Mouse (Mus musculus): ENCODE data around the gene Ptprk. TPM values are rescaled to one million over a fixed set of nuclear protein-coding genes. Genes with fewer than 3 reads are reported as not detected.

Gene Ptprk
- polyA plus RNA-seq, 1 experiment from 2014 or later, result 35.5 TPM

DNA sequence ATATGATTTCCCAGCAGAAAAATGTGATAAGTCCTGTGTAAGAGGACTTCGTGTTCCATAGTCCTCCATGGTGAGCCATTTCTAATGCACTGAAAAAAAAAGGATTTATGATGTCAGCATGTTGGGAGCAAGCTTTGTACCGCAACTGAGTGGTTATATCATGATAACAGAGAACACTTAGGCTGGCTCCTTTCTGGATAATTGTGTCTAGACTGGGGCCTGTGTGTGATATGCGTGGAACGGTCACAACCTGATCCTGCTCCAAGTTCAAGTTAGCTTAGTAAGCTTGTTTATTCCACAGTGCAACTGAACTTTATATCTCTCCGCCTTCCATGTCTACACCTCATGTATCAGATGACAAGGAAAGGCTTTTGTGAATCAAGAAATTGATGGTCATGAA lies 260.6 kb downstream of the Ptprk start:
- H3K4me3 ChIP-seq, result no peak overlapping the region
- no peak overlapping the region for H3K9ac ChIP-seq
- 86% methylated on average over 5 of the region's 5 CpGs for WGBS
- H3K4me2 ChIP-seq (replicated peaks), result no peak overlapping the region
- H3K27me3 ChIP-seq, result no peaks in the 10 kb centered on the region
- H3K4me1 ChIP-seq, result no peaks in the 10 kb centered on the region
- no peak for ATAC-seq (ENCODE audit: low FRiP score, low read depth)
- no peaks in the 10 kb centered on the region for H3K36me3 ChIP-seq
- H3K27ac ChIP-seq, result no peak overlapping the region
- H3K9me3 ChIP-seq, result no peaks in the 10 kb centered on the region

DNA sequence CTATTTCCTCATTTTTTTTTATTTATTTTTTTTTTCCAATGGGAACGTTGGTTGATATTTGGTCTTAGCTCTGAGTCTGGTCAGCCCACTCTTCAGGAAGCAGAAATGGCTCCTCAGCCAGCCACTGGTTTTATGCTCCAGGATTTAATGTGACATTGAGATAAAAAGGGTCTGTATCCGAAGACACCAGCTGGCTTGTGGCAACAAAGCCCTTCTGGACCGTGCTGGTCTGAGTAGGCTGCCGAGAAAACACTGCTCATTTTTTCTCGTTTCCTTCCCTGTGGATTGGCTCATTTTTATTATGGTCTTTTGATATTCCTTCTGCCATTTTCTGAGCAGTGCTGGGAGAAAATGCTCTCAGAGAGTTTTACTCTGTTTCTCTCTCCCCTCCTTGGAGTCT lies 263.9 kb downstream of the Ptprk start:
- no peak overlapping the region for H3K4me2 ChIP-seq (replicated peaks)
- no peak overlapping the region for H3K4me3 ChIP-seq
- no peak for ATAC-seq (ENCODE audit: low FRiP score, low read depth)
- H3K9me3 ChIP-seq, result no peaks in the 10 kb centered on the region
- no peak overlapping the region for H3K9ac ChIP-seq
- no peaks in the 10 kb centered on the region for H3K27me3 ChIP-seq
- WGBS, result 53% methylated on average over 5 of the region's 5 CpGs
- no peak overlapping the region for H3K27ac ChIP-seq
- no peaks in the 10 kb centered on the region for H3K4me1 ChIP-seq
- H3K36me3 ChIP-seq, result no peaks in the 10 kb centered on the region

DNA sequence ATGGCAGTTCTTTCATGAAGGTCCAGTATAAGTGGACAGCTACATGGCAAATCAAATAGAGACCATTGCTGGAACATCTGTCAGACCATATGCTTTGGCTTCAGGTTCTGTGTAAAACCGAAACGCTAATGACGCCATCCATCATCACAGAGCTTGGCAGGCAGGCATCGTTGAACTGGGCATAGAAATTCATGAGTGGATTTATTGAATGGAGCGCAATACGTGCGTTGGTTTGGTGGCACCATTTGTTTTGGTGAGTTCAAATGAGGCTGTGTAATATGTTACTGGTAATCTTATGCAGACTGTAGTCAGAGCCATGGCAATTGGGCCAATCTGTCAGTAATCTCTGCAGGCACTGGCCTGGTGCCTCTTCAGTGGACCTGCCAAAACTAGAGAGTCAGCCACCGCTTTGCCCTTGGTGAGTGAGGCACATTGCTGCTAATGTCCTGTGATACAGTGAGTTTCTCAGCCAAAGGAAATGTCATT lies 270.6 kb downstream of the Ptprk start:
- no peak for ATAC-seq (ENCODE audit: low FRiP score, low read depth)
- Histone ChIP-seq H3K4me1 (no peaks in the 10 kb centered on the region), H3K4me2 (replicated peaks) (no peak overlapping the region), H3K27me3 (no peaks in the 10 kb centered on the region), H3K4me3 (no peak overlapping the region), H3K36me3 (no peaks in the 10 kb centered on the region), H3K9me3 (no peaks in the 10 kb centered on the region), H3K27ac (no peak overlapping the region), H3K9ac (no peak overlapping the region)
- WGBS, result 88% methylated on average over 8 of the region's 8 CpGs

DNA sequence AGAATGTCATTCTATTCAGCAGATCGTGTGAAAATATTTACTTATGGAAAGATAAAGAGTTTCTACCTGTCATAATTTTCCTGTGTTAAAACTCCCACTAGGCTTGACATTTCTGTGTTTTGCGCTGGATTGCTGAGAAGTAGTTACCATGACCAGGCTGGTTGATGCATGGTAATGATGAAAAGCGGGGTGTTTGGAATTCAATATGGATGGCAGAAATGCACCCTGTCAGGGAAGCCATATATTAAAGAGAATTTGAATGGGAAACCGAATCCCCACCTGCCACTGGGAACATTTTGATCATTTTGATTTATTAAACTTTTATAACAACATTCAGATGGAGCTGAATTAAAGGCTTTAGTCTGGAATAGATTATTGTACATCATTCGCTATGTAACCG lies 290.7 kb downstream of the Ptprk start:
- no peak overlapping the region for H3K4me3 ChIP-seq
- no peak overlapping the region for H3K4me2 ChIP-seq (replicated peaks)
- no peaks in the 10 kb centered on the region for H3K27me3 ChIP-seq
- 70% methylated on average over 6 of the region's 6 CpGs for WGBS
- ATAC-seq (ENCODE audit: low FRiP score, low read depth), result no peak
- H3K4me1 ChIP-seq, result peaks cover 5% of the 10 kb centered on the region
- no peaks in the 10 kb centered on the region for H3K36me3 ChIP-seq
- H3K9ac ChIP-seq, result no peak overlapping the region
- no peak overlapping the region for H3K27ac ChIP-seq
- no peaks in the 10 kb centered on the region for H3K9me3 ChIP-seq

DNA sequence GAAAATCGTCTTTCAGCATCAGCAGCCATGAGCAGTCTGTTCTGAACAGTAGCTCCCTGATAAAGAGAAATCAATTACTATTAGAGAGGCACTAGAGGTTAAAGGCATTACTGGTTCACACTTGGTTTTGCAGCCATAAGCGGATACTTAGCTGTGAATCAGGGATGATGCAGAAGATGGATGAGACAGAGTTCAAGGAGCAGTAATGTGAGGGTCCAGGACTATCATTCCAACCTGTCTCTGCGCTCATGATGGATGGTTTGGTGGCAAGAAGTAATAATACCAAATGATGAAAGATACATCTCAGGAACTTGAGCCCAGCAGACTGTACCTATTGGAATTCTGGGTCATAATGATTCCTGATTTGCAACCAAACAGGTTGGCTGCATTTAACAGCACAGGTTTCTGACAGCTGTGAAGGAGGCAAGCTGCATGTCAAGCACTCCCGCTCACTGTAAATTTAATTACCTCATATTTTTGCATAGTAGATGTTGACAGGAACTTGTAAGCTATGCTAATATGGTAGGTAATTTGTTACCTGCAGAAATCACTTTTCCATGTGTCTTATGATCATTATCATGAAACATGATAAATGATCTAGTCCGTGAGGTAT lies 291.6 kb downstream of the Ptprk start:
- ATAC-seq (ENCODE audit: low FRiP score, low read depth), result no peak
- Histone ChIP-seq H3K27ac (no peak overlapping the region), H3K4me1 (peaks cover 5% of the 10 kb centered on the region), H3K4me3 (no peak overlapping the region), H3K36me3 (no peaks in the 10 kb centered on the region), H3K4me2 (replicated peaks) (no peak overlapping the region), H3K9ac (no peak overlapping the region), H3K9me3 (no peaks in the 10 kb centered on the region), H3K27me3 (no peaks in the 10 kb centered on the region)
- WGBS, result 72% methylated on average over 5 of the region's 5 CpGs

DNA sequence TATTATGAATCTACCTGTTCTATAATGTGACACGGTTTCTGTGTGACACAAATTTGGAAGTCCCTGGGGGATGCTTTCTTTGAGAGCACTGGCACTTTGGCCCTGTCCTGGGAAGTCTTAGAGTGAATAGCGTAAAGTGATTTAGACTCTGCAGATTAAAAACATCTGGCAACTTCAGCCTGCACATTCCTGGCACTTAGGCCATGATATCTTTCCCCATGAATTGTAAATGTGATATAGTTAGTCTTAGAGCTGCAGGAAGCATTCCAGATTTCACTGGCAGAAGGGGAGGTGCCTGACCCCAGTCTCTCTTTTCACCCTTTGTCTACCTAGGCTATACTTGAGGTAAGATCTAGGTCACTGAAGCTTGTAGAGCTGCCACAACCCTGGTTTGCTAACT lies 295.2 kb downstream of the Ptprk start:
- WGBS, result 16% methylated on average over 2 of the region's 2 CpGs
- H3K27me3 ChIP-seq, result no peaks in the 10 kb centered on the region
- no peak overlapping the region for H3K4me2 ChIP-seq (replicated peaks)
- no peak for ATAC-seq (ENCODE audit: low FRiP score, low read depth)
- no peak overlapping the region for H3K4me3 ChIP-seq
- H3K4me1 ChIP-seq, result peaks cover 5% of the 10 kb centered on the region
- H3K9ac ChIP-seq, result no peak overlapping the region
- no peaks in the 10 kb centered on the region for H3K9me3 ChIP-seq
- H3K36me3 ChIP-seq, result no peaks in the 10 kb centered on the region
- no peak overlapping the region for H3K27ac ChIP-seq

DNA sequence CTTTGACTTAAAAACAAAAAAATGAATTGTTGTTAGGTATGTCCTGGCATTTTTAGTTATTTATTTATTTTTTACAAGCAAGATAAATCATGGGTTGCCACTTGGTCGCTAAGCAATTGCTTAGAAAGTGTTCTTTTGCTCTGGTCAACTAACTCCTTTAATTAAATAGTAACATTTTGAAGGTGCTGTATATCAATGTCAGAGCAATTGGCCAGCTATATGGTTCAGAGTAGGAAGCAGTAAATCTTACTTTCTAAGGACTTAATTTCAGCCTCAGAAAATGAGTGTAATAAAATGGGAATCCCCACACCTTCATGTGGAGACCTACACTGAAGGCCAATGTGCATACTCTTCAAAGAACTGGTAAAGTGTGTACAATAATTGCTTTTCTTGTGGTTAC lies 300.3 kb downstream of the Ptprk start:
- Histone ChIP-seq H3K27ac (no peak overlapping the region), H3K9me3 (no peaks in the 10 kb centered on the region), H3K4me1 (peaks cover 2% of the 10 kb centered on the region), H3K4me3 (no peak overlapping the region), H3K27me3 (no peaks in the 10 kb centered on the region), H3K36me3 (no peaks in the 10 kb centered on the region), H3K4me2 (replicated peaks) (no peak overlapping the region), H3K9ac (no peak overlapping the region)
- no peak for ATAC-seq (ENCODE audit: low FRiP score, low read depth)
- WGBS, result 19% methylated on average over 1 of the region's 1 CpGs

DNA sequence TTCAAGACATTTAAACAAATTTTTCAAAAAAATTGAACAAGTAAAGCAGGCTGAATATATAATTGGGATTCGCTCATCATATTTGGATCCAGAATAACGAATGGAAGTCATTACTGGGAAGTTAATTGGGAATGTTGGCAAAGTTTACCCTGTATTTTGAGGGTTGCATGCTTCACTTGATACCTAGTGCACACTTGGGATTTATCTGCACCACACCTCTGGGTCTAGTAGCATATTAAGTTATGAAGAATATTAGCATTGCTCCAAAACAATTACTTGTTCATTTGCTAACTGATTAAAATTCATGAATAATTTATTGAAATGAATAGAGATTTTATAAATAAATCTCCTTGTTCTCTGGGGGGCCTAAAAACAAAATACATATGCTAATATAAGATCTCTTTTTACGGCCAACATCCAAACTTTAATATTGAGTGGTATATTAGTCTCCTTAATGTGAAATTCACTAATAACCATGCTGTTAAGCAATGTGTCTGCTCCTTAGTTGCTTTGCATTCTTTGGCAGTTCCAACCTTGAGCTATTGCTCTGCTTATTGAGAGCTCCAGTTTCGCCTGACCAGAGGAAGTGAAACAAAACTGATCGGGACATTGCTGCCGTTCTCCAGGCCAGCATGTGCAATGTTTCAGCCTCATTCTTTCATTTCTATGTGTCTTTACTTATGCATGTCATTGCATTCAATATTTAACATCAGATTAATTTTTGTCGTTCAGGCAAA lies 305.3 kb downstream of the Ptprk start:
- no peak for ATAC-seq (ENCODE audit: low FRiP score, low read depth)
- H3K9me3 ChIP-seq, result no peaks in the 10 kb centered on the region
- H3K27me3 ChIP-seq, result no peaks in the 10 kb centered on the region
- H3K4me2 ChIP-seq (replicated peaks), result no peak overlapping the region
- 83% methylated on average over 7 of the region's 7 CpGs for WGBS
- H3K4me3 ChIP-seq, result no peak overlapping the region
- H3K4me1 ChIP-seq, result no peaks in the 10 kb centered on the region
- no peak overlapping the region for H3K9ac ChIP-seq
- no peak overlapping the region for H3K27ac ChIP-seq
- peaks cover 6% of the 10 kb centered on the region; the same call in 1 of the 2 replicates for H3K36me3 ChIP-seq

DNA sequence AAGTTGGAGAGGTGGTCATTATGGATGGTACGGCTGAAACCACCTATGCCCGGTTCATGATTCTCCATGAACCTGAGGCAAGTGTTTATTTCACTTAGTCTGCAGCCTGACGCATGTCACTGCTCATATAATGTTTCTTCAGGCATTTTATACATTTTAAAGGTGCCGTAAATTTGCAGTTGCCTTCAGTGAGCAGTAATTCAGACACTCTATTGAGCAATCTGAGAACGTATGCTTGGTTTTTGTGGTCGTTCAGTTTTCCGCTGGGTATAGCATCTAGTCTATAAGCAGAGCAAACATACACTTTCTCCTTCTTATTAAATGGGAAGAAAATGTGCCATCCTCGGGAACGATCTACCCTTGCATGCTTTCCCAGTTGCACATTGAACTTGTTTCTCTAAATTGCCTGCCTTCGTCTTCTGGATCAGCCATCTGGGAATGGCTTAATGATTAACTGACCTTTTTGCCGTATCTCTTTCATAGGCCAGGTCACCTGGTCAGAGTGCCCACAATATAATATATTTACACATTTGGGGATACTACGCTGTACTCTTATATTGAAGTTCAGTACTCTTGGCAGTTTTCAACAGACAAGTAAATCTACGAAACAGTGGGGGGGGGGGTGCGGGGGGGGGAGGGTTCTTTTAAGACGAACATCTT lies 313.1 kb downstream of the Ptprk start:
- Histone ChIP-seq H3K27ac (no peak overlapping the region), H3K4me2 (replicated peaks) (no peak overlapping the region), H3K36me3 (peaks cover 6% of the 10 kb centered on the region; the same call in 1 of the 2 replicates), H3K27me3 (no peaks in the 10 kb centered on the region), H3K9ac (no peak overlapping the region), H3K4me3 (no peak overlapping the region), H3K9me3 (no peaks in the 10 kb centered on the region), H3K4me1 (no peaks in the 10 kb centered on the region)
- no peak for ATAC-seq (ENCODE audit: low FRiP score, low read depth)
- 54% methylated on average over 15 of the region's 15 CpGs for WGBS

DNA sequence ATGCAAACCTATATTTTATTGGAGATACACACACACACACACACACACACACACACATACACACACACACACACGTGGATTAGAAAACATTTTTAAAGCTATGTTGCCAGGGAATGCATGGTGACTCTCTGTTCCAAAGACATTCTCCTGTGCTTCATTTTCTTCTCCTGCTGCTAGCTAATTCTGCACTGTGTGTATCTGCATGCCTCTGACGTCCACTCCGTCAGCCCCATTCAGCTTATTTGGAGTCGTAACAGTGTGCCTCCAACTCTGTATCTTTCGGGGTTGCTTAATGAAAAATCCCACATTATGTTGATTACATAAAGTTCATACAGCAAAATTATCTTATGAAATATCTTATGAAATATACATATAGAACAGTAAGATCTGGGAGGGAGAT lies 316.5 kb downstream of the Ptprk start:
- Histone ChIP-seq H3K9ac (no peak overlapping the region), H3K4me2 (replicated peaks) (no peak overlapping the region), H3K9me3 (no peaks in the 10 kb centered on the region), H3K36me3 (no peaks in the 10 kb centered on the region), H3K27me3 (no peaks in the 10 kb centered on the region), H3K27ac (no peak overlapping the region), H3K4me3 (no peak overlapping the region), H3K4me1 (peaks cover 1% of the 10 kb centered on the region; the same call in 1 of the 2 replicates)
- ATAC-seq (ENCODE audit: low FRiP score, low read depth), result no peak
- 91% methylated on average over 5 of the region's 5 CpGs for WGBS

DNA sequence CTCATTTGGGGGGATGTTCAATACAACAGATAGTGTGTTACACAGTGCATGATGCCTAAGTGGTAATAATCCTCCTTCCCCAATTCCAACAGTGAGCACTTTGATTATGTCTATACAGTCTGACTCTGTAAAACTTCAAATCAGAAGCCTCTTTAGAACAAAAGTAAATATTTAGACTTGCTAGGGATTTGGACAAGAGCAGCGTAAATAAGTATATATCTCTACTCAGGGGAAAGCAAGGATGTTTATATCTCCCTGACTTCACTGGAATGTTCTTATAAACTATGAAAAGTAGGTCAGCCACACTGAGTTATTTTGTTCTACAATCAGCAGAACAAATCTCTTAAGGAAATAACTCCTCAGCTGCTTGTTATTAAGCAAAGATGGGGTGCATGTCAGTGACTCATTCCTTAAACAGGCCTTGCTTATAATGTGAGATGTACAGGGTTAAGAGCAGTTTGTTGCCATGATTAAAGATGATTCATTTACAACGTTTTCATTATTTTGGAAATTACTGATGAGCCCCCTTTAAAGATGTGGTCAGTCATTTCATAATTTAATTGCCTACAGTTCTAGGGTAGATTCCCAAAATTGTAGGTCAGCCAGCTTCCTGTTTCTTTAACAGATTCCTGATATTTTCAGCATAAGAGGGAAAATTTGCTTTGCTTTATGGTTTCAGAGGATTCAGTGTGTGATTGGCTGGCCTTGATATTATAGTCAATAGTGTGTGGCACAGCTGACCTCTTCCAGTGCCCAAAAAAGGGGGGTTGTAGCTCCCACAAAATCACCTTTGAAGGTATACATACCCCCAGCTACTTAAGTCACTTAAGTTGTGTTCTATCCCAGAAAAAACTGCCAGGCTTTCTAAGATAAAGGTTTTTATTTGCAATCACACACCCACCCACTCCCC lies 321.2 kb downstream of the Ptprk start:
- H3K36me3 ChIP-seq, result no peaks in the 10 kb centered on the region
- WGBS, result 79% methylated on average over 2 of the region's 2 CpGs
- no peak overlapping the region for H3K4me2 ChIP-seq (replicated peaks)
- H3K4me1 ChIP-seq, result peaks cover 4% of the 10 kb centered on the region; the same call in 1 of the 2 replicates
- no peak overlapping the region for H3K4me3 ChIP-seq
- H3K27me3 ChIP-seq, result no peaks in the 10 kb centered on the region
- no peaks in the 10 kb centered on the region for H3K9me3 ChIP-seq
- no peak for ATAC-seq (ENCODE audit: low FRiP score, low read depth)
- H3K9ac ChIP-seq, result no peak overlapping the region
- no peak overlapping the region for H3K27ac ChIP-seq

DNA sequence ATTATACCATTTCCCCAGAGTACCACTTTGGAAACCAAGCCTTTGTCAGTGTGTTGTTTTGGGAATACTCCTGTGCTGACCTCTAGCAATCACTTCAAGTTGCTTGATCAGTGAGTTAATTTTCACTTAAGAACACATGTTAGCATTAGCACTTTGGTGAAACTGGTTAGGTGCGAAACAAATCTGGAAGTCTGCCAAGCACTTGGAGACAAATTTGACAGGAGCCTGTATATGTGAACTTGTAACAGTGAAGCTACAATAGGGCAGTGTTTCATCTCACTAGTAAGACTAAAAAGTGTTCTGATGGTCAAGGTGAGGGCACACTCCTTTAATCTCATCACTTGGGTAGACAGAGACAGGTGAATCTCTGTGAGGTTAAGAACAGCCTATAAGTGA lies 321.9 kb downstream of the Ptprk start:
- no peak overlapping the region for H3K9ac ChIP-seq
- no peak overlapping the region for H3K27ac ChIP-seq
- no peaks in the 10 kb centered on the region for H3K9me3 ChIP-seq
- no peak overlapping the region for H3K4me3 ChIP-seq
- no peaks in the 10 kb centered on the region for H3K27me3 ChIP-seq
- no peak for ATAC-seq (ENCODE audit: low FRiP score, low read depth)
- H3K4me1 ChIP-seq, result peaks cover 4% of the 10 kb centered on the region; the same call in 1 of the 2 replicates
- WGBS, result 45% methylated on average over 1 of the region's 1 CpGs
- H3K4me2 ChIP-seq (replicated peaks), result no peak overlapping the region
- no peaks in the 10 kb centered on the region for H3K36me3 ChIP-seq

Measured in limb, embryonic 13.5 days (tissue).